Mouse (Mus musculus): Measurements from ENCODE around the gene Arpc5.

Arpc5 gene

GRCm38 (mm10) chr1:152810533-152811439 is 44.4 kb downstream of the Arpc5 start:
- DNase-seq (ENCODE audit: low spot score) = no peak

GRCm38 (mm10) chr1:152815265-152815701 is 48.9 kb downstream of the Arpc5 start:
- DNase-seq (ENCODE audit: low spot score) = peak; percentile 32

GRCm38 (mm10) chr1:152817027-152817769 is 50.9 kb downstream of the Arpc5 start:
- DNase-seq (ENCODE audit: low spot score) = no peak

- DNase-seq (ENCODE audit: low spot score) = no peak
Observed at GRCm38 (mm10) chr1:152817794-152818193, 51.5 kb downstream of the Arpc5 start.

- no peak for DNase-seq (ENCODE audit: low spot score)
Observed at GRCm38 (mm10) chr1:152819558-152819957, 53.2 kb downstream of the Arpc5 start.

GRCm38 (mm10) chr1:152820911-152821695 is 54.8 kb downstream of the Arpc5 start:
- no peak for DNase-seq (ENCODE audit: low spot score)

GRCm38 (mm10) chr1:152821746-152822145 is 55.4 kb downstream of the Arpc5 start:
- no peak for DNase-seq (ENCODE audit: low spot score)

GRCm38 (mm10) chr1:152824206-152824605 is 57.9 kb downstream of the Arpc5 start:
- DNase-seq (ENCODE audit: low spot score) = no peak
